Mouse (Mus musculus) brain, embryonic 14.5 days (tissue): ENCODE results near the gene Wwox.

Source experiments
- CTCF ChIP-seq: fragments of 200-500 bp; IDR thresholded peaks from 2 replicates; pipeline ENCODE4 v1.5.1; 2012; ENCODE audit warnings: inconsistent platforms, mild to moderate bottlenecking, moderate library complexity, borderline replicate concordance; ENCODE audit not compliant: insufficient read depth, insufficient read length; ENCODE audit errors: extremely low read depth
- POLR2A ChIP-seq: fragments of 200-500 bp; IDR thresholded peaks from 2 replicates; pipeline ENCODE4 v1.6.1; 2012; ENCODE audit warnings: mild to moderate bottlenecking, inconsistent platforms, borderline replicate concordance; ENCODE audit not compliant: poor library complexity, insufficient read depth, insufficient read length, severe bottlenecking; ENCODE audit errors: extremely low read depth

DNA sequence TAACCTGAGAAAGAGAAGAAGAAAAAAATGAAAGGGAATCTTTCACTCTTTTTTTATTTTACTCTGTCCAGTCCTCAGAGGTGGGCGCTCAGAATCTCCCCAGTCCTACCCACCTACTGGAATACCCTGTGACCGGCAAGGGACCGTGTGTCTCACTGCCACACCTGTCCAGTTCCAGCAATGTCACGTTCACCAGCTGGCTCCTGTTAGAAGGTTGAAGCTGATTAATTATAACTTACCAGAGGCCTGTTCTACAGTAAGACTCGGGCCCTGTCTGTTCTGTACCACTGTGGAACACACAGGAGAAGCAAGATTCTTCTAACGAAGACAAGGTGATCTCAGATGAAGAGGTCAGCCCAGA is 334.9 kb downstream of the Wwox start:
- TF ChIP-seq CTCF = no peak
- no peak for TF ChIP-seq POLR2A
